15 mouse cellular contexts compared by ENCODE assay signal in the genomic region with DNA sequence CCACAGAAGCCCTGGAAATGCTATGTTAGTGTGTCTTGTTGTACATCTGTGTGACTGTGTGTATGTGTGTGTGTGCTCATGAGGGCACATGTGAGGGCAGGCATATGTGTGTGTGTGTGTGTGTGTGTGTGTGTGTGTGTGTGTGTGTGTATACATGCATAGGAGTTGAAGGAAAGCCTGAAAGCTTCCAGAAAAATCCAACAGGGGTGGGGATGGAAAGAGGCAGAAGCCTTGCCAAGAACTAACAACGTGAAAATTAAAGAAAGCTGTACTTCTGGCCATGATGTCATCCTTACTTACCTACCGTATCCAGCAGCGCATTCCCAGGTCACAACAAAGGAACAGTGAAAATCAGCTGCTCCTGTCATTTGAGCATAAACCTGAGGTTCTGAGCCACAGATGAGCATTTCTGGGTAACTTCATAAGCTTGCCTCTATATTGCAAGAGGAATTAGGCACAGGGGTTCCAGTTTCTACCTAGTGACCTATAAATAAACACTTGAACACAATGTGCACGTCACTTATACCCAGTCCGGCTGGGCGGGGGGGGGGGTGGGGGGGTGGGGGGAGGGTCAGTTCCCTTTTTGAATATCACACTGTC. TPM values are rescaled to one million over a fixed set of nuclear protein-coding genes. Genes with fewer than 3 reads are reported as not detected.
DNase-seq lines count a peak whose midpoint lies in the region; ATAC-seq and TF ChIP-seq lines count a peak whose summit lies in the region.
"Had no signal": no experiment of that assay in that cellular context is flagged by ENCODE, and none has a peak within 500 bp of the region (broad histone marks: within the 10 kb centered on the region; RNA-seq: fewer than 3 reads in every experiment).

No protein-coding gene starts in this region.

- peaks cover 77% of the 10 kb centered on the region for H3K4me1 ChIP-seq in forebrain, embryonic 10.5 days
- peaks cover 47% of the 10 kb centered on the region for H3K4me1 ChIP-seq in forebrain, embryonic 15.5 days
- H3K4me1 ChIP-seq in lung, postnatal 0 days (ENCODE audit: insufficient read depth, low read depth, low read length), result peaks cover 18% of the 10 kb centered on the region; the same call in 1 of the 2 replicates
- H3K4me1 ChIP-seq in limb, embryonic 10.5 days, result peaks cover 67% of the 10 kb centered on the region
- H3K4me1 ChIP-seq in small intestine, adult 2 months (ENCODE audit: control insufficient read depth, insufficient read depth, insufficient read length, low read length), result peaks cover 36% of the 10 kb centered on the region
- H3K4me1 ChIP-seq in forebrain, embryonic 11.5 days (replicated peaks; ENCODE audit: control insufficient read depth, insufficient read depth, low read length), result peaks cover 22% of the 10 kb centered on the region

- TF ChIP-seq POLR2A in small intestine, adult 2 months (IDR thresholded peaks at IDR 0.05; ENCODE audit: low read depth, low read length), result no peak

- TF ChIP-seq CTCF in lung, postnatal 0 days (IDR thresholded peaks at IDR 0.05), result no peak
- no peak for TF ChIP-seq CTCF in small intestine, adult 2 months (IDR thresholded peaks at IDR 0.05; ENCODE audit: extremely low read depth, insufficient read length, insufficient replicate concordance, low read depth, low read length)

- H3K9me3 ChIP-seq in forebrain, embryonic 10.5 days, result peaks cover 3% of the 10 kb centered on the region; the same call in 1 of the 2 replicates
- H3K9me3 ChIP-seq in forebrain, embryonic 15.5 days, result no peaks in the 10 kb centered on the region
- no peaks in the 10 kb centered on the region for H3K9me3 ChIP-seq in lung, postnatal 0 days (ENCODE audit: low read length)
- no peaks in the 10 kb centered on the region for H3K9me3 ChIP-seq in limb, embryonic 10.5 days (replicated peaks)
- no peaks in the 10 kb centered on the region for H3K9me3 ChIP-seq in forebrain, embryonic 11.5 days (ENCODE audit: control insufficient read depth, low read length)

- no peak for ATAC-seq in forebrain, embryonic 15.5 days (replicated peaks)
- ATAC-seq in lung, postnatal 0 days, result no peak
- no peak for ATAC-seq in forebrain, embryonic 11.5 days (replicated peaks; ENCODE audit: low FRiP score)

- TF ChIP-seq EP300 in lung, postnatal 0 days (IDR thresholded peaks at IDR 0.05), result no peak

- H3K4me3 ChIP-seq in forebrain, embryonic 10.5 days, result no peak overlapping the region
- H3K4me3 ChIP-seq in forebrain, embryonic 15.5 days, result no peak overlapping the region
- H3K4me3 ChIP-seq in lung, postnatal 0 days (ENCODE audit: low read depth, low read length), result no peak overlapping the region
- H3K4me3 ChIP-seq in limb, embryonic 10.5 days, result no peak overlapping the region
- H3K4me3 ChIP-seq in small intestine, adult 2 months (ENCODE audit: low read depth, low read length), result no peak overlapping the region
- no peak overlapping the region for H3K4me3 ChIP-seq in forebrain, embryonic 11.5 days (ENCODE audit: low read depth, low read length)
- H3K4me3 ChIP-seq: layer of hippocampus, adult 2 months had no signal

- WGBS in forebrain, embryonic 10.5 days, result 70% methylated on average over 6 of the region's 6 CpGs
- WGBS in forebrain, embryonic 15.5 days, result 24% methylated on average over 6 of the region's 6 CpGs
- WGBS in lung, postnatal 0 days, result 11% methylated on average over 6 of the region's 6 CpGs
- WGBS in limb, embryonic 10.5 days, result 59% methylated on average over 6 of the region's 6 CpGs
- WGBS in small intestine, adult 2 months, result 50% methylated on average over 6 of the region's 6 CpGs
- 58% methylated on average over 6 of the region's 6 CpGs for WGBS in forebrain, embryonic 11.5 days

- peaks cover 28% of the 10 kb centered on the region; the same call in 1 of the 2 replicates for H3K27me3 ChIP-seq in forebrain, embryonic 10.5 days (ENCODE audit: poor library complexity, severe bottlenecking)
- H3K27me3 ChIP-seq in forebrain, embryonic 15.5 days, result no peaks in the 10 kb centered on the region
- H3K27me3 ChIP-seq in lung, postnatal 0 days (replicated peaks; ENCODE audit: insufficient read depth, low read length), result no peaks in the 10 kb centered on the region
- H3K27me3 ChIP-seq in limb, embryonic 10.5 days (ENCODE audit: low read depth, poor library complexity, severe bottlenecking), result no peaks in the 10 kb centered on the region
- H3K27me3 ChIP-seq in small intestine, adult 2 months (ENCODE audit: control insufficient read depth, insufficient read depth, low read length), result no peaks in the 10 kb centered on the region
- no peaks in the 10 kb centered on the region for H3K27me3 ChIP-seq in forebrain, embryonic 11.5 days (ENCODE audit: control insufficient read depth, insufficient read depth, low read length)

- DNase-seq in forebrain, embryonic 10.5 days (ENCODE audit: extremely low spot score, low spot score), result no peak
- DNase-seq in lung, postnatal 0 days (ENCODE audit: low spot score), result peak; percentile 49
- no peak for DNase-seq in lung, postnatal 10 days
- DNase-seq in limb, embryonic 10.5 days (ENCODE audit: low spot score), result no peak
- no peak for DNase-seq in testis, postnatal 10 days (ENCODE audit: low spot score)
- no peak for DNase-seq in forebrain, embryonic 11.5 days (ENCODE audit: low spot score)
- DNase-seq: heart, postnatal 14 days; kidney, adult 18-20 months; liver; lung, postnatal 14 days; retina, postnatal 1 day; thymus, postnatal 4 days had no signal

- H3K9ac ChIP-seq in forebrain, embryonic 15.5 days (replicated peaks), result no peak overlapping the region
- H3K9ac ChIP-seq in lung, postnatal 0 days (replicated peaks; ENCODE audit: low read depth), result no peak overlapping the region
- no peak overlapping the region for H3K9ac ChIP-seq in forebrain, embryonic 11.5 days (ENCODE audit: low read length)

- 0 out of 2 replicates have a peak overlapping the region, but pooled peaks have one; percentile 26 for H3K27ac ChIP-seq in forebrain, embryonic 10.5 days
- no peak overlapping the region for H3K27ac ChIP-seq in forebrain, embryonic 15.5 days (replicated peaks)
- H3K27ac ChIP-seq in lung, postnatal 0 days (ENCODE audit: low read length), result no peak overlapping the region
- peak overlapping the region; percentile 75; the same call in 1 of the 2 replicates for H3K27ac ChIP-seq in limb, embryonic 10.5 days
- peak overlapping the region; percentile 40 for H3K27ac ChIP-seq in small intestine, adult 2 months (ENCODE audit: insufficient read depth, low read depth, low read length)
- H3K27ac ChIP-seq in forebrain, embryonic 11.5 days (ENCODE audit: low read depth, low read length), result no peak overlapping the region
- H3K27ac ChIP-seq: layer of hippocampus, adult 2 months had no signal

- no peak overlapping the region for H3K4me2 ChIP-seq in forebrain, embryonic 15.5 days (replicated peaks)
- H3K4me2 ChIP-seq in lung, postnatal 0 days (replicated peaks; ENCODE audit: low read depth, low read length), result no peak overlapping the region
- H3K4me2 ChIP-seq in forebrain, embryonic 11.5 days (ENCODE audit: low read depth, low read length, severe bottlenecking), result no peak overlapping the region

- H3K36me3 ChIP-seq in forebrain, embryonic 10.5 days (replicated peaks), result no peaks in the 10 kb centered on the region
- no peaks in the 10 kb centered on the region for H3K36me3 ChIP-seq in forebrain, embryonic 15.5 days
- H3K36me3 ChIP-seq in lung, postnatal 0 days (ENCODE audit: insufficient read depth, low read length), result no peaks in the 10 kb centered on the region
- no peaks in the 10 kb centered on the region for H3K36me3 ChIP-seq in limb, embryonic 10.5 days
- no peaks in the 10 kb centered on the region for H3K36me3 ChIP-seq in small intestine, adult 2 months (ENCODE audit: control insufficient read depth, insufficient read depth, low read length)
- no peaks in the 10 kb centered on the region for H3K36me3 ChIP-seq in forebrain, embryonic 11.5 days (ENCODE audit: control insufficient read depth, insufficient read depth, low read length)

RNA-seq across cellular contexts. Expression of gene Ier5, which starts 45.0 kb away (rescaled TPM):
- 3.6 and 4.1 TPM in 2 replicates for polyA plus RNA-seq in forebrain, embryonic 10.5 days (2016; fragmentation: Nextera tagmentation; extraction: Ambion mirVana)
- 19.8 and 21.5 TPM in 2 replicates for polyA plus RNA-seq in forebrain, embryonic 15.5 days (2015; fragmentation: Nextera tagmentation; extraction: Ambion mirVana)
- 10.9 and 15.3 TPM in 2 replicates for polyA plus RNA-seq in lung, postnatal 0 days (2015; fragmentation: Nextera tagmentation; extraction: Ambion mirVana)
- polyA plus RNA-seq in limb, embryonic 10.5 days (2016; fragmentation: Nextera tagmentation; extraction: Ambion mirVana), result 4.5 and 6.9 TPM in 2 replicates
- polyA plus RNA-seq in small intestine, adult 2 months (2012; rRNA removed), result 25.4 and 63.9 TPM in 2 replicates
- 19.4 and 28.0 TPM in 2 replicates for polyA plus RNA-seq in forebrain, embryonic 11.5 days (2014; fragmentation: Nextera tagmentation; extraction: Ambion mirVana)

Comparison
In these comparisons a context has a peak if more than half of its experiments do, and no peak if none do; other contexts are left out.
1. H3K27ac ChIP-seq: peak in forebrain, embryonic 10.5 days (single experiment), limb, embryonic 10.5 days (single experiment) and small intestine, adult 2 months (single experiment); none in forebrain, embryonic 15.5 days (single experiment), lung, postnatal 0 days (single experiment) and forebrain, embryonic 11.5 days (single experiment).